ENCODE assay signal across 8 mouse cellular contexts in the genomic region with DNA sequence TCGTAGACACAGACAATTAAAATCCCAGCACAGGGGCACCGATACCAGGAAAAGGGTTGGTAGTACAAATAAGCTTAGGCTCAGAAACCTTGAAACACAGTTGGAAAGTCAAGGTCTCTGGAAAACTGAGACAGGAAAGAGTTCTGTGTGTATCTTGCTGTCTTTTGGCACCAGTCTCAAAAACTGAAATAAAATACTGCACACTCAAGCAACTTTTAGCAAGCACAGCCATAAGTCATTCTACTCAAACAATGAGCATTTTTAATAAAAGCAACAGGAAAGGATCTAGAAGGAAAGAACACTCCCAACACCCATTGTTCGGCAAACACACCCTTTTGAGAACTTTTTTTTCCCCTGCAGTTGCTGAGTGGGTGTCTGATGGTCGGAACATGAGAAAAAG. TPM values are rescaled to one million over a fixed set of nuclear protein-coding genes. Genes with fewer than 3 reads are reported as not detected.
DNase-seq lines count a peak whose midpoint lies in the region; ATAC-seq and TF ChIP-seq lines count a peak whose summit lies in the region.
"Had no signal": no experiment of that assay in that cellular context is flagged by ENCODE, and none has a peak within 500 bp of the region (broad histone marks: within the 10 kb centered on the region; RNA-seq: fewer than 3 reads in every experiment).

TSS of gene Fam171a1 (plus strand) at position 359 of the 400 bp plus-strand sequence.

- ATAC-seq in intestine, embryonic 16.5 days, result no peak
- no peak for ATAC-seq in midbrain, embryonic 16.5 days

- DNase-seq in CH12.LX (ENCODE audit: extremely low read depth), result no peak
- DNase-seq in adrenal gland, adult 18-20 months (ENCODE audit: low spot score in 2 of 2), result no peak
- peak; percentile 76 for DNase-seq in heart, adult 11 months
- no peak for DNase-seq in embryo, embryonic 10.5 days (ENCODE audit: low spot score)
- no peak for DNase-seq in lung, postnatal 10 days

- no peak for TF ChIP-seq POLR2A in CH12.LX (IDR thresholded peaks at IDR 0.05; ENCODE audit: low read depth, low read length)

- TF ChIP-seq EP300 in CH12.LX (IDR thresholded peaks at IDR 0.05; ENCODE audit: low read length), result no peak

- no peak for TF ChIP-seq CTCF in CH12.LX (conservative IDR thresholded peaks at IDR 0.05 in 1 of 2, IDR thresholded peaks at IDR 0.05 in 1 of 2; ENCODE audit: low read depth in 2 of 2, low read length in 2 of 2)

- no peak within 1 kb of the TSS for H3K27ac ChIP-seq in CH12.LX (ENCODE audit: insufficient read depth, low read depth)
- peak within 1 kb of the TSS; percentile 23; the same call in 1 of the 2 replicates for H3K27ac ChIP-seq in intestine, embryonic 16.5 days (ENCODE audit: low read length)
- no peak within 1 kb of the TSS for H3K27ac ChIP-seq in midbrain, embryonic 16.5 days (ENCODE audit: low read length)

- TF ChIP-seq RAD21 in CH12.LX (IDR thresholded peaks at IDR 0.05; ENCODE audit: low read depth, low read length), result no peak

- dilution Hi-C loops in CH12.LX (cut with MboI; ENCODE audit: extremely low pct_ligation_motif_present, extremely low pct_unique_long_range_greater_than_20kb, low sequenced_read_pairs), result no loop called here

- in situ Hi-C loops in CH12.LX (cut with MboI; ENCODE audit: low pct_ligation_motif_present, low pct_unique_long_range_greater_than_20kb, low sequenced_read_pairs), result no loop called here

- no peaks in the 10 kb centered on the region for H3K79me2 ChIP-seq in CH12.LX (replicated peaks; ENCODE audit: control insufficient read depth, extremely low read depth, insufficient read depth, poor library complexity, severe bottlenecking)

- H3K4me3 ChIP-seq in CH12.LX (replicated peaks in 1 of 3; ENCODE audit: low read depth in 2 of 3, low read length in 2 of 3, poor library complexity in 1 of 3), result no peak within 1 kb of the TSS
- H3K4me3 ChIP-seq in intestine, embryonic 16.5 days (ENCODE audit: low read length), result no peak within 1 kb of the TSS
- no peak within 1 kb of the TSS for H3K4me3 ChIP-seq in midbrain, embryonic 16.5 days (ENCODE audit: low read depth, low read length)

- H3K4me2 ChIP-seq in CH12.LX (ENCODE audit: insufficient read depth, low read depth, poor library complexity, severe bottlenecking), result peak within 1 kb of the TSS; percentile 29; the same call in 1 of the 2 replicates
- H3K4me2 ChIP-seq in intestine, embryonic 16.5 days (ENCODE audit: low read depth, low read length), result no peak within 1 kb of the TSS
- no peak within 1 kb of the TSS for H3K4me2 ChIP-seq in midbrain, embryonic 16.5 days (ENCODE audit: low read length)

- peaks cover 2% of the 10 kb centered on the region for H3K9me3 ChIP-seq in CH12.LX (replicated peaks; ENCODE audit: low read length)
- H3K9me3 ChIP-seq in intestine, embryonic 16.5 days (ENCODE audit: control insufficient read depth, low read length), result no peaks in the 10 kb centered on the region
- no peaks in the 10 kb centered on the region for H3K9me3 ChIP-seq in midbrain, embryonic 16.5 days (replicated peaks; ENCODE audit: control insufficient read depth, low read length, poor library complexity, severe bottlenecking)

- H3K27me3 ChIP-seq in CH12.LX (replicated peaks), result no peaks in the 10 kb centered on the region
- no peaks in the 10 kb centered on the region for H3K27me3 ChIP-seq in intestine, embryonic 16.5 days (replicated peaks; ENCODE audit: control insufficient read depth, insufficient read depth, low read length)
- H3K27me3 ChIP-seq in midbrain, embryonic 16.5 days (ENCODE audit: control insufficient read depth, insufficient read depth, low read depth, low read length), result no peaks in the 10 kb centered on the region

- WGBS in intestine, embryonic 16.5 days, result 64% methylated on average over 4 of the region's 4 CpGs
- 84% methylated on average over 4 of the region's 4 CpGs for WGBS in midbrain, embryonic 16.5 days

- H3K9ac ChIP-seq in CH12.LX (ENCODE audit: insufficient read depth, low read depth), result no peak within 1 kb of the TSS
- no peak within 1 kb of the TSS for H3K9ac ChIP-seq in intestine, embryonic 16.5 days (ENCODE audit: low read depth, low read length)
- no peak within 1 kb of the TSS for H3K9ac ChIP-seq in midbrain, embryonic 16.5 days (ENCODE audit: low read depth, low read length)

- H3K36me3 ChIP-seq in CH12.LX (replicated peaks in 1 of 2; ENCODE audit: control insufficient read depth in 1 of 2, insufficient read depth in 1 of 2, low read length in 1 of 2), result no peaks in the 10 kb centered on the region
- no peaks in the 10 kb centered on the region for H3K36me3 ChIP-seq in intestine, embryonic 16.5 days (ENCODE audit: control insufficient read depth, insufficient read depth, low read length)
- no peaks in the 10 kb centered on the region for H3K36me3 ChIP-seq in midbrain, embryonic 16.5 days (ENCODE audit: control insufficient read depth, insufficient read depth, low read length)

- H3K4me1 ChIP-seq in CH12.LX (ENCODE audit: control insufficient read depth in 1 of 2, insufficient read depth in 2 of 2), result peaks cover 0 to 27% of the 10 kb centered on the region in 2 experiments; a peak in 2 of 4 replicates
- H3K4me1 ChIP-seq in intestine, embryonic 16.5 days (ENCODE audit: control insufficient read depth, insufficient read depth, low read length), result no peaks in the 10 kb centered on the region
- H3K4me1 ChIP-seq in midbrain, embryonic 16.5 days (ENCODE audit: control insufficient read depth, insufficient read depth, low read length), result no peaks in the 10 kb centered on the region

TF ChIP-seq in CH12.LX, 34 proteins besides CTCF, POLR2A, EP300 and RAD21:
- no peak for TF ChIP-seq USF2 (conservative IDR thresholded peaks at IDR 0.05; ENCODE audit: low read depth, low read length)
- no peak for TF ChIP-seq SIN3A (IDR thresholded peaks at IDR 0.05; ENCODE audit: low read length)
- no peak for TF ChIP-seq MXI1 (IDR thresholded peaks at IDR 0.05; ENCODE audit: low read depth, low read length)
- no peak for TF ChIP-seq JUN (IDR thresholded peaks at IDR 0.05; ENCODE audit: insufficient read depth, low read depth, low read length)
- TF ChIP-seq HCFC1 (IDR thresholded peaks at IDR 0.05; ENCODE audit: low read depth, low read length), result no peak
- no peak for TF ChIP-seq KAT2A (IDR thresholded peaks at IDR 0.05; ENCODE audit: insufficient replicate concordance, low read length)
- TF ChIP-seq USF1 (IDR thresholded peaks at IDR 0.05; ENCODE audit: low read depth, low read length), result no peak
- no peak for TF ChIP-seq MAZ (IDR thresholded peaks at IDR 0.05; ENCODE audit: low read depth, low read length)
- no peak for TF ChIP-seq POLR2AphosphoS2 (IDR thresholded peaks at IDR 0.05; ENCODE audit: low read depth, low read length)
- TF ChIP-seq GABPA (IDR thresholded peaks at IDR 0.05; ENCODE audit: insufficient replicate concordance, low read depth, low read length), result no peak
- no peak for TF ChIP-seq JUND (conservative IDR thresholded peaks at IDR 0.05; ENCODE audit: low read depth, low read length)
- TF ChIP-seq E2F4 (IDR thresholded peaks at IDR 0.05; ENCODE audit: insufficient replicate concordance, low read depth, low read length), result no peak
- no peak for TF ChIP-seq ZC3H11A (IDR thresholded peaks at IDR 0.05; ENCODE audit: low read depth, low read length)
- no peak for TF ChIP-seq ZKSCAN1 (IDR thresholded peaks at IDR 0.05; ENCODE audit: borderline replicate concordance, low read depth, low read length)
- no peak for TF ChIP-seq CHD1 (IDR thresholded peaks at IDR 0.05; ENCODE audit: low read depth, low read length)
- TF ChIP-seq NRF1 (IDR thresholded peaks at IDR 0.05; ENCODE audit: low read depth, low read length), result no peak
- TF ChIP-seq CHD2 (IDR thresholded peaks at IDR 0.05; ENCODE audit: low read length), result no peak
- no peak for TF ChIP-seq TCF12 (IDR thresholded peaks at IDR 0.05; ENCODE audit: low read depth, low read length)
TF ChIP-seq in CH12.LX: peak in this region for 0.

RNA-seq across cellular contexts. Expression of gene Fam171a1, which starts in this region (rescaled TPM):
- total RNA-seq in CH12.LX (2012; rRNA removed), result 0.50 and 0.59 TPM in 2 replicates
- total RNA-seq in CH12.LX (2014; rRNA removed), result 1.5 and 1.8 TPM in 2 replicates
- polyA plus RNA-seq in CH12.LX (2012; ENCODE audit: insufficient read length, low read depth), result 2.9 and 3.2 TPM in 2 replicates
- 10 to 100 TPM; 16.8 to 22.7 TPM for total RNA-seq in adrenal gland, adult 18-20 months (2021)
- 19.4 and 21.3 TPM in 2 replicates for polyA plus RNA-seq in intestine, embryonic 16.5 days (2015; fragmentation: Nextera tagmentation; extraction: Ambion mirVana)
- polyA plus RNA-seq in midbrain, embryonic 16.5 days (2015; fragmentation: Nextera tagmentation; extraction: Ambion mirVana), result 44.0 and 48.0 TPM in 2 replicates
- total RNA-seq: neutrophil, adult 5-6 weeks had no signal

Comparison
In these comparisons a context has a peak if more than half of its experiments do, and no peak if none do; other contexts are left out.
1. RNA of gene Fam171a1 (total RNA-seq): 16.8 to 22.7 TPM in adrenal gland, adult 18-20 months; 0.50 to 1.8 TPM in CH12.LX; every median in the first group is over 4 times any median in the second.